Mouse (Mus musculus) cerebellum, adult 2 months (tissue): ENCODE measurements around the gene Ubxn10.

Source experiments
- CTCF ChIP-seq: fragments of 200-500 bp; IDR thresholded peaks from 2 replicates; pipeline ENCODE4 v1.5.1; 2011; ENCODE audit warnings: low read depth, mild to moderate bottlenecking, control low read depth, low read length, moderate library complexity, borderline replicate concordance; ENCODE audit not compliant: insufficient read depth
- POLR2A ChIP-seq: fragments of 200-500 bp; IDR thresholded peaks from 2 replicates; pipeline ENCODE4 v1.6.1; 2011; ENCODE audit warnings: low read length, control low read depth, borderline replicate concordance; ENCODE audit not compliant: insufficient read depth

DNA sequence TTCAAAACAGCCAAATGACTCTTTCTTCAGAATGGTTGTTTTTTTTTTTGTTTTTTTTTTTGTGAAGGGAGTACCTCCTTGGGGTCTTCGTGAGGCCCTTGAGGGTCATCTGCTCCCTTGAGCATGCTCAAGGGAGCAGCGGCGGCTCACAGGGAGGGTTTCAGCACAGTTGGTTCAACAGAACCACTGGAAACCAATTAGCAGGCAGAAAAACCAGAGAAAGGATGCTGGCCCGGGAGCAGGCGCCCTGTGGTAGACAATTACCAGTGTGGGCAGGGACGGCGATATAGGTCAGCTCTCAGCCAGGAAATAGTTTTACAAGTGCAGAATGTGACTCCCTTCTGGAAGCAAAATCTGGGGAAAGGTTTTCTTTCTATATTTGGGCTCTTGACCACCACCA, 33.4 kb downstream of the Ubxn10 start:
- TF ChIP-seq CTCF, result no peak
- no peak for TF ChIP-seq POLR2A
